Mouse (Mus musculus): ENCODE data around the gene Ankrd39. TPM values are rescaled to one million over a fixed set of nuclear protein-coding genes. Genes with fewer than 3 reads are reported as not detected.
A peak's percentile ranks its signal among the peaks of the same experiment; 100 is the strongest.

Gene Ankrd39
- total and polyA plus RNA-seq, 2 experiments from 2014 or later = 32.5 to 38.1 TPM

- no peak for ATAC-seq
- no peak for TF ChIP-seq CTCF (IDR thresholded peaks at IDR 0.05; ENCODE audit: low read depth)
These were observed 34.0 kb upstream of the Ankrd39 start for GRCm38 (mm10) chr1:36581260-36581659.

GRCm38 (mm10) chr1:36580384-36581207, 33.4 kb upstream of the Ankrd39 start:
- Histone ChIP-seq H3K9ac (replicated peaks; ENCODE audit: low read length) (0 out of 2 replicates have a peak overlapping the region, but pooled peaks have one; percentile 21), H3K9me3 (ENCODE audit: low read length) (no peaks in the 10 kb centered on the region), H3K27ac (peak overlapping the region; percentile 73), H3K4me3 (ENCODE audit: low read length) (no peak overlapping the region), H3K4me2 (ENCODE audit: low read depth, low read length) (peak overlapping the region; percentile 25), H3K4me1 (ENCODE audit: insufficient read depth, low read length) (peaks cover 16% of the 10 kb centered on the region), H3K36me3 (ENCODE audit: insufficient read depth, low read length) (no peaks in the 10 kb centered on the region), H3K27me3 (ENCODE audit: insufficient read depth, low read length) (no peaks in the 10 kb centered on the region)
- no peak for TF ChIP-seq CTCF (IDR thresholded peaks at IDR 0.05; ENCODE audit: low read depth)
- peak; percentile 71 for DNase-seq (ENCODE audit: low spot score)
- ATAC-seq = peak; percentile 83
- 3% methylated on average over 17 of the region's 17 CpGs for WGBS

More at GRCm38 (mm10) chr1:36581260-36581659, 34.0 kb upstream of the Ankrd39 start:
- H3K27me3 ChIP-seq (ENCODE audit: insufficient read depth, low read length) = no peaks in the 10 kb centered on the region
- H3K36me3 ChIP-seq (ENCODE audit: insufficient read depth, low read length) = no peaks in the 10 kb centered on the region
- H3K4me2 ChIP-seq (ENCODE audit: low read depth, low read length) = no peak overlapping the region
- H3K9ac ChIP-seq (replicated peaks; ENCODE audit: low read length) = no peak overlapping the region
- H3K4me1 ChIP-seq (ENCODE audit: insufficient read depth, low read length) = peaks cover 16% of the 10 kb centered on the region
- no peak overlapping the region for H3K4me3 ChIP-seq (ENCODE audit: low read length)
- H3K9me3 ChIP-seq (ENCODE audit: low read length) = no peaks in the 10 kb centered on the region
- 43% methylated on average over 5 of the region's 5 CpGs for WGBS
- H3K27ac ChIP-seq = peak overlapping the region; percentile 73; the same call in 1 of the 2 replicates
- DNase-seq (ENCODE audit: low spot score) = no peak

DNA sequence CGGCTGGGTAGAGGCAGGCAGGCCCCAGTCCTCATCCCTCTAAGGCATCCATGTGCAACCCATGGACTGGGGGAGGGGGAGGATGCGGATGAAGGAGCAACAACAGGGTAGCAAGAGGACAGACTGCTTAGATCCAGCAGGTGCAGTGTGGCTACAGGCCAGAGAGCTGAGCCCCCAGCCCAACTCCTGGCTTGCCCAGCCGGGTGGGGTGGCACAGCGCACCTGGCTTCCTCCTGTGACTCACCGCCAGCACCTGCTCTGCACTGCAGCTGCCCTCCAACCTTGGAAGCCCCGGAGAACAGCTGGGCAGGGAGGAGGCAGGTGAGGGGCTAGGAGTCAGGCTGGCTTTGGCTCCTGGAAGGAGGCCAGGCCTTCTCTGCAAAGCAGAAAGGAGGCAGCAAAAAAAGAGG, 32.7 kb upstream of the Ankrd39 start:
- DNase-seq (ENCODE audit: low spot score) (peak; percentile 33), ATAC-seq (peak; percentile 70)
- TF ChIP-seq CTCF (IDR thresholded peaks at IDR 0.05; ENCODE audit: low read depth) = no peak
- H3K27ac ChIP-seq = peak overlapping the region; percentile 73
- peak overlapping the region; percentile 25 for H3K4me2 ChIP-seq (ENCODE audit: low read depth, low read length)
- H3K9ac ChIP-seq (replicated peaks; ENCODE audit: low read length) = 0 out of 2 replicates have a peak overlapping the region, but pooled peaks have one; percentile 21
- 19% methylated on average over 6 of the region's 6 CpGs for WGBS
- peaks cover 21% of the 10 kb centered on the region for H3K4me1 ChIP-seq (ENCODE audit: insufficient read depth, low read length)
- no peak overlapping the region for H3K4me3 ChIP-seq (ENCODE audit: low read length)
- H3K9me3 ChIP-seq (ENCODE audit: low read length) = no peaks in the 10 kb centered on the region
- no peaks in the 10 kb centered on the region for H3K27me3 ChIP-seq (ENCODE audit: insufficient read depth, low read length)
- no peaks in the 10 kb centered on the region for H3K36me3 ChIP-seq (ENCODE audit: insufficient read depth, low read length)

DNA sequence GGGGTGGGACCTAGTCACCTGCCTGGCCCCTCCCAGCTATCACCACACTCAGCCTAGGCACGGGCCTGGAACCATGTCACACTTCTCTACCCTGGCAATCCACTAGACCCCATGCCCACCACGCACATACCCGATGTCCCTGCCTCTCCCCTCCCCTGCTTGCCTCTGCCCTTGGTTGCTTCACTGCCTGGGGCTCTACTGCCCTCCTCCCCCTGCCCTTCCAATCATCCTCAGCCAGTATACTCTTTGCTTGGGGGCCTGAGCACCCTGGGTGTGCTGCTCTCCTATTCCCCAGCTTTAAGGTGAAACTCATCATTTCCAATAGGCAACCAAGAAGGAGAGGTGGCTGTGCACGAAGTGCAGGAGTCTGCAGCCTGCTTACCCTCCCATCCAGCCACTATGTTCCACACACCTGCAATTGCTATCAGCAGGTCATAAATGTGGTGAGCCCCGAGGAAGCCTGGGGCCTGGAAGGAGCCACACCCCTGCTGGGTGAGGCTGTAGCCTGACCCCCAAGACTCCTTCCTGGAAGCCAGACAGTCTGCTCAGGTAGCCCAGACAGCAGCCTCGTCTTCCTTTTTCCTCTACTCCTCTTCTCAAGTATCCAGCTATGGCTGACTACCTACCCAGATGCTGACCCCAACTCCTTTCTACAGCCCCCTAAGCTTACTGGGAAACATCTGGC, 29.9 kb upstream of the Ankrd39 start:
- no peaks in the 10 kb centered on the region for H3K9me3 ChIP-seq (ENCODE audit: low read length)
- H3K27me3 ChIP-seq (ENCODE audit: insufficient read depth, low read length) = no peaks in the 10 kb centered on the region
- 75% methylated on average over 6 of the region's 6 CpGs for WGBS
- H3K4me1 ChIP-seq (ENCODE audit: insufficient read depth, low read length) = peaks cover 27% of the 10 kb centered on the region
- H3K4me3 ChIP-seq (ENCODE audit: low read length) = no peak overlapping the region
- ATAC-seq = no peak
- H3K27ac ChIP-seq = no peak overlapping the region
- H3K36me3 ChIP-seq (ENCODE audit: insufficient read depth, low read length) = no peaks in the 10 kb centered on the region
- no peak for DNase-seq (ENCODE audit: low spot score)
- H3K9ac ChIP-seq (replicated peaks; ENCODE audit: low read length) = no peak overlapping the region
- no peak overlapping the region for H3K4me2 ChIP-seq (ENCODE audit: low read depth, low read length)
- TF ChIP-seq CTCF (IDR thresholded peaks at IDR 0.05; ENCODE audit: low read depth) = no peak

GRCm38 (mm10) chr1:36575347-36575746, 28.1 kb upstream of the Ankrd39 start:
- no peak for DNase-seq (ENCODE audit: low spot score)
- H3K36me3 ChIP-seq (ENCODE audit: insufficient read depth, low read length) = no peaks in the 10 kb centered on the region

DNA sequence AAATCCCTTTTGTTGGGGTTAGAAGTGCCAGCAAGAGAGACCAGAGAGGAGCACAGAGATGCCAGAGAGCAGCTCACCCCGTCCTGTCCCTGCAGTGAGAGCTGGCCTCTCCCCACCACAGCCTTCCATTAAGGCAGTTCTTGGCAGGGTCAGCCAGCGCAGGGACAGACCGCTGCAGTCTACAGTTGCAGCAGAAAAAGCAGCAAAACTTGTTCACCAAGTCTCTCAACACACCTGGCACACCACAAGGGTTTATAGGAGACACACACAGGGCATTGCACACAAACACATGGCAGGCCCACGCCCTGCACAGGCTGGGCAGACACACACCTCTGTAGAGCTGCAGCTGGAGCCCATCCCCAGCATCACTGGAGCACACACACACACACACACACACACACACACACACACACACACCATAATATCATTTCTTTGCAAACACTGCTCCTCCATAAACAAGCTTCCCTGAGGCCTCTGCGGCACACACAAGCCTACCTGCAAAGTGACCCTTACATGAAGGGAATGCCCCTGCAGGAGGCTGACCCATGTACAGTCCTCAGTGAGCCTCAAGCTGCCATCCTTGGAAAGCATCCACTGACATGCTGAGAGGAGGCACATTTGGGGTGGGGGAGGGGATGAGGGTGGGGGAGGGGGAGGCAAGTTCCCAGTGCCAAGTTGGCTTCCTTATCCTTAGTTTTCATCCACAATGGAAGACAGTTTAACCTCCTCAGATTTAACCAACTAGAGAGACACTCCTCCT, 27.1 kb upstream of the Ankrd39 start:
- H3K9ac ChIP-seq (replicated peaks; ENCODE audit: low read length) = no peak overlapping the region

More at GRCm38 (mm10) chr1:36575347-36575746, 28.1 kb upstream of the Ankrd39 start:
- no peak overlapping the region for H3K4me3 ChIP-seq (ENCODE audit: low read length)
- ATAC-seq = no peak
- peaks cover 16% of the 10 kb centered on the region for H3K4me1 ChIP-seq (ENCODE audit: insufficient read depth, low read length)
- 61% methylated on average over 6 of the region's 6 CpGs for WGBS
- no peaks in the 10 kb centered on the region for H3K9me3 ChIP-seq (ENCODE audit: low read length)
- no peaks in the 10 kb centered on the region for H3K27me3 ChIP-seq (ENCODE audit: insufficient read depth, low read length)
- H3K9ac ChIP-seq (replicated peaks; ENCODE audit: low read length) = no peak overlapping the region
- no peak overlapping the region for H3K4me2 ChIP-seq (ENCODE audit: low read depth, low read length)
- no peak for TF ChIP-seq CTCF (IDR thresholded peaks at IDR 0.05; ENCODE audit: low read depth)
- H3K27ac ChIP-seq = no peak overlapping the region

More for the DNA sequence above, 27.1 kb upstream of the Ankrd39 start:
- Histone ChIP-seq H3K36me3 (ENCODE audit: insufficient read depth, low read length) (no peaks in the 10 kb centered on the region), H3K4me2 (ENCODE audit: low read depth, low read length) (no peak overlapping the region), H3K4me3 (ENCODE audit: low read length) (no peak overlapping the region), H3K27ac (no peak overlapping the region; the same call in 1 of the 2 replicates), H3K4me1 (ENCODE audit: insufficient read depth, low read length) (peaks cover 11% of the 10 kb centered on the region; the same call in 1 of the 2 replicates), H3K27me3 (ENCODE audit: insufficient read depth, low read length) (no peaks in the 10 kb centered on the region), H3K9me3 (ENCODE audit: low read length) (no peaks in the 10 kb centered on the region)
- no peak for TF ChIP-seq CTCF (IDR thresholded peaks at IDR 0.05; ENCODE audit: low read depth)
- DNase-seq (ENCODE audit: low spot score) = no peak
- ATAC-seq = no peak
- WGBS = 67% methylated on average over 5 of the region's 5 CpGs
